Mouse (Mus musculus): ENCODE measurements around the gene Hk2. TPM values are rescaled to one million over a fixed set of nuclear protein-coding genes. Genes with fewer than 3 reads are reported as not detected.

Hk2 gene
- total and polyA plus RNA-seq, 2 experiments = 0.87 to 1.0 TPM

DNA sequence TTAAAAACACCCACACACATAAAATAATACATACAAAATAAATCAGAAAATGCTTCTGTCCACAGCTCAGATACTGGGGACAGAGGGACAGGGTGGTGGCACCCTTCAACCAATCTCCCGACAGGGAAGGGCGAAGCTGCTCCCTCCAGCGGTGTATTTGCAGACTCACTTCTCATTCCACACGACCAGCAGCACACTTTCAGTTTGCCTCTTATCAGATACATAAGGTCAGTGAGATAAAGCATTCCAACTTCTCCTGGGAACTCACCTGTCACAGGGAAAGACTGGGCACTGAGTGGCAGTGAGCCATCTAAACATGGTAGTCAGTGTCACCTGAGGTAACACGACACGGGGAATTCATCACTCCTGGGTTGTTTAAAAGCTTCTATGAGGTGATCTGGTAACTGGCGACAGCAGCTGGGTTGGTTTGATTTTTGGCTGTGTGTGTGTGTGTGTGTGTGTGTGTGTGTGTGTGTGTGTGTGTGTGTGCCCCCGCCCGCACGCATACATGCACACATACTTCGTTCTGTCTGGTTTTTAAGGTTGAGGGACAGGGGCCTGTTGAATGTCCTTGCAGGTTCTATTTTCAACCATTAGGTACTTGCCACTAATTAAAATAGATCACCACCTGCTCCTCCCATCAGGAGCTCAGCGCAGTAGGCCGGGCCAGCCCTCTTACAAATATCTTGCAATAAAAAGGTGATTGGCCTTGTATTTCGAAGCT is 20.5 kb downstream of the Hk2 start:
- H3K79me2 ChIP-seq (ENCODE audit: control insufficient read depth, insufficient read depth, low read length) = no peaks in the 10 kb centered on the region
- no peak overlapping the region for H3K4me3 ChIP-seq (ENCODE audit: insufficient read depth, low read depth, low read length)
- H3K9ac ChIP-seq (ENCODE audit: low read depth, low read length) = no peak overlapping the region
- no peak overlapping the region for H3K27ac ChIP-seq (replicated peaks; ENCODE audit: insufficient read depth, low read depth, low read length)
- H3K27me3 ChIP-seq (ENCODE audit: control insufficient read depth, insufficient read depth, low read length) = no peaks in the 10 kb centered on the region
- H3K4me1 ChIP-seq (ENCODE audit: control insufficient read depth, insufficient read depth, low read length) = peaks cover 4% of the 10 kb centered on the region; the same call in 1 of the 2 replicates
- 67% methylated on average over 14 of the region's 14 CpGs for WGBS
- no peak for TF ChIP-seq POLR2A (IDR thresholded peaks at IDR 0.05; ENCODE audit: extremely low read depth, insufficient read depth, low read length)
- 0 out of 2 replicates have a peak, but pooled peaks have one; percentile 13 for TF ChIP-seq CTCF (IDR thresholded peaks at IDR 0.05; ENCODE audit: low read depth, low read length)
- no peak for DNase-seq (ENCODE audit: extremely low read depth, low read depth, low spot score)
- H3K36me3 ChIP-seq (ENCODE audit: control insufficient read depth, insufficient read depth, low read length) = no peaks in the 10 kb centered on the region

DNA sequence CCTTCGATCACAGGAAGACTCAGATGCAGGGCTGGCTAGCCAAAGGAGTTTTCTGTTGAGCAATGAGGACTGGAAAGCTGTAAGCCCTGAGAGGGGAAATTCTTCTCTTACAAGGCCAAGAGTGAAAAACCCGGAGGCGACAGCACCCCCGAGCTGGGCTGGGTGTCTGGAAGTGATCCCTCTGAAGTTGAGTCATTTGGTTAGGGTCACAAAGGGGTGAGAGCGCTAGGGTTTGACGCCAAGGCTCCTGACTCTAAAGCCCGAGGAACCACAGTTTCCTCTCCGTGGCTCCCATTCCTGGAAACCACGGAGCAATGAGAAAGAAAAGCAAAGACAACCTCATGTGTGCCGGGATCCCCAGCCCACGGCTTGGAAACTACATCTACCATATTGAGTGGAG is 21.2 kb downstream of the Hk2 start:
- Histone ChIP-seq H3K27ac (replicated peaks; ENCODE audit: insufficient read depth, low read depth, low read length) (no peak overlapping the region), H3K36me3 (ENCODE audit: control insufficient read depth, insufficient read depth, low read length) (no peaks in the 10 kb centered on the region), H3K4me1 (ENCODE audit: control insufficient read depth, insufficient read depth, low read length) (peaks cover 4% of the 10 kb centered on the region; the same call in 1 of the 2 replicates), H3K27me3 (ENCODE audit: control insufficient read depth, insufficient read depth, low read length) (no peaks in the 10 kb centered on the region), H3K4me3 (ENCODE audit: insufficient read depth, low read depth, low read length) (no peak overlapping the region), H3K9ac (ENCODE audit: low read depth, low read length) (no peak overlapping the region), H3K79me2 (ENCODE audit: control insufficient read depth, insufficient read depth, low read length) (no peaks in the 10 kb centered on the region)
- 67% methylated on average over 11 of the region's 11 CpGs for WGBS
- no peak for TF ChIP-seq POLR2A (IDR thresholded peaks at IDR 0.05; ENCODE audit: extremely low read depth, insufficient read depth, low read length)
- no peak for TF ChIP-seq CTCF (IDR thresholded peaks at IDR 0.05; ENCODE audit: low read depth, low read length)
- DNase-seq (ENCODE audit: extremely low read depth, low read depth, low spot score) = no peak

DNA sequence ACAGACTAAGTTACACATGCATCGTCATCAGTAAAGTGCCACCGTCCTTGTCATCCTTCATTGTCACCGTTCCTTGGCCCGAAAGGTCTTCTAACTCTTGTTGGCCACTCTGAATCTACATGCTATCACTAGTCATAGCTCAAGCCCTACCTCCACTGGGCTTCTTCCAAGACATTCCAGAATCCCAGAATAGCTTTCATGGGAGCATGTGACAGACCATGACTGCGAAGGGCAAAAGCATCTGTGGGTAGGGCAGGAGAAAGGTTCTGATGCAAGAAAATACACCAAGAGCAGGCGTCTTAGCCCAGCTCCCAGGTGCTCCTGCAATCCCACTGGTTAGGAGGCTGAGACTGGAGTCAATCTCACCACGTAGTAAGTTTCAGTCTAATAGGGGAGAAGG is 22.5 kb downstream of the Hk2 start:
- WGBS = 90% methylated on average over 7 of the region's 7 CpGs
- H3K27ac ChIP-seq (replicated peaks; ENCODE audit: insufficient read depth, low read depth, low read length) = no peak overlapping the region
- TF ChIP-seq CTCF (IDR thresholded peaks at IDR 0.05; ENCODE audit: low read depth, low read length) (no peak), POLR2A (IDR thresholded peaks at IDR 0.05; ENCODE audit: extremely low read depth, insufficient read depth, low read length) (no peak)
- no peak for DNase-seq (ENCODE audit: extremely low read depth, low read depth, low spot score)
- peaks cover 4% of the 10 kb centered on the region; the same call in 1 of the 2 replicates for H3K4me1 ChIP-seq (ENCODE audit: control insufficient read depth, insufficient read depth, low read length)
- no peaks in the 10 kb centered on the region for H3K36me3 ChIP-seq (ENCODE audit: control insufficient read depth, insufficient read depth, low read length)
- H3K4me3 ChIP-seq (ENCODE audit: insufficient read depth, low read depth, low read length) = no peak overlapping the region
- no peaks in the 10 kb centered on the region for H3K79me2 ChIP-seq (ENCODE audit: control insufficient read depth, insufficient read depth, low read length)
- no peak overlapping the region for H3K9ac ChIP-seq (ENCODE audit: low read depth, low read length)
- no peaks in the 10 kb centered on the region for H3K27me3 ChIP-seq (ENCODE audit: control insufficient read depth, insufficient read depth, low read length)

DNA sequence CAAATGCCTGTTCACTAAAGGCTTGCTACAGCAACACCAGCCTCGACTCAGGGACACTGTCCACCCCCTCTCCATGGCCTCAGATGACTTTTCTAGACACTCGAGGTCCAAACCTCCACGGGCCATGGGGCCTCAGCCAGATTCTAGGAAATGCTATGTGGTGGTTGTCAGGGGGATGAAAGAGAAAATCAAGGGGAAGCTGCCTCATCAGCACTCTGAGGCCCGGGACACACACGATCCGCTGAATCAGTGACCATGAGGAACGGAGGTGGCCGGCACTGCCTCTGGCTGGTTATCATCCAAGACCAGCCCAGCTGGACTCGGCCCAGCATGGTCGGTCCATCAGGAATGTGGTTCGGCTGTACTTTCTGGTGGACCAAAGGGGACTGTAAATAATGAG is 23.2 kb downstream of the Hk2 start:
- no peaks in the 10 kb centered on the region for H3K36me3 ChIP-seq (ENCODE audit: control insufficient read depth, insufficient read depth, low read length)
- no peaks in the 10 kb centered on the region for H3K27me3 ChIP-seq (ENCODE audit: control insufficient read depth, insufficient read depth, low read length)
- no peak for DNase-seq (ENCODE audit: extremely low read depth, low read depth, low spot score)
- no peak overlapping the region for H3K27ac ChIP-seq (replicated peaks; ENCODE audit: insufficient read depth, low read depth, low read length)
- TF ChIP-seq CTCF (IDR thresholded peaks at IDR 0.05; ENCODE audit: low read depth, low read length) = no peak
- TF ChIP-seq POLR2A (IDR thresholded peaks at IDR 0.05; ENCODE audit: extremely low read depth, insufficient read depth, low read length) = no peak
- WGBS = 68% methylated on average over 11 of the region's 11 CpGs
- H3K4me3 ChIP-seq (ENCODE audit: insufficient read depth, low read depth, low read length) = no peak overlapping the region
- H3K4me1 ChIP-seq (ENCODE audit: control insufficient read depth, insufficient read depth, low read length) = peaks cover 4% of the 10 kb centered on the region; the same call in 1 of the 2 replicates
- no peaks in the 10 kb centered on the region for H3K79me2 ChIP-seq (ENCODE audit: control insufficient read depth, insufficient read depth, low read length)
- no peak overlapping the region for H3K9ac ChIP-seq (ENCODE audit: low read depth, low read length)

DNA sequence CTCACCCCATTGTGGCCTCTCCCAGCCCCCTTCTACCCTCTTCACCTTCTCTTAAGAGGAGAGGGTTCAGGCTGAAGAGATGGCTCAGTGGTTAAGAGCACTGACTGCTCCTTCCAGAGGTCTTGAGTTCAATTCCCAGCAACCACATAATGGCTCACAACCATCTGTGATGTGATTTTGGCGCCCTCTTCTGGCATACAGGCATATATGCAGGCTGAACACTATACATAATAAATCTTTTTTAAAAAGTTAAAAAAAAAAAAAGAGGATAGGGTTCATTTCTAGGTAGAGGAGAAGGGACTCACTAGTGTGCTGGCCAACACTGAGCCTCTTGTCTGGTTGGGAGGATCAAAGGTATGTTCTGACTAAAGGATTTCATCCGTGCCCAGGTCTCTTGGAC is 24.2 kb downstream of the Hk2 start:
- Histone ChIP-seq H3K4me3 (ENCODE audit: insufficient read depth, low read depth, low read length) (no peak overlapping the region), H3K27me3 (ENCODE audit: control insufficient read depth, insufficient read depth, low read length) (no peaks in the 10 kb centered on the region), H3K4me1 (ENCODE audit: control insufficient read depth, insufficient read depth, low read length) (peaks cover 4% of the 10 kb centered on the region; the same call in 1 of the 2 replicates), H3K27ac (replicated peaks; ENCODE audit: insufficient read depth, low read depth, low read length) (no peak overlapping the region), H3K36me3 (ENCODE audit: control insufficient read depth, insufficient read depth, low read length) (no peaks in the 10 kb centered on the region), H3K9ac (ENCODE audit: low read depth, low read length) (no peak overlapping the region), H3K79me2 (ENCODE audit: control insufficient read depth, insufficient read depth, low read length) (no peaks in the 10 kb centered on the region)
- DNase-seq (ENCODE audit: extremely low read depth, low read depth, low spot score) = no peak
- WGBS = 62% methylated on average over 2 of the region's 2 CpGs
- TF ChIP-seq CTCF (IDR thresholded peaks at IDR 0.05; ENCODE audit: low read depth, low read length) (no peak), POLR2A (IDR thresholded peaks at IDR 0.05; ENCODE audit: extremely low read depth, insufficient read depth, low read length) (no peak)

DNA sequence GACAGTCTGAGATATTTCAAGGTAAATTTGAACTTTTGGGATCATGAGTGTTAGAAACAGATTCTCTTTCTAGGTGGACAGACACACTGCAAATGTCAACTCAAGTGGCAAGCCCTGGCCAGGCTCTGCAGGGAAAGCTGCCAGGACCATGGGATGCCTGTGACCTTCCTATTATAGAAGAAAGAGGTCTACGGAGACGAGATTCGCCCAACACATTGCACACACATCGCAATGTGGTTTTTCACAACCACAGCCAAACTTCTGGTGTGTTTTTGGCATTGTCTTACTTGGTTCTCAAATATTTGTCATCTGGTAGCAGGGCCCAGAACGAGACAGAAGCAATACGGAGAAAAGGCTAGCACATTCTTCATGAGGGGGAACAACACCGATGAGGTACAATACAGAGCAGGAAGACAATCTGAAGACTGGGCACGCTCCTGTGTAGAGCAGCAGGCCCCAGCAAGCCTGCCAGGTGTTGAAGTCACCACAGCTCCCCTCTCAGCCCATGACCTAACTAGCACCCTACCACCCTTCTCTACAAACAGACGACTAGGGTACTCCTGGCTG is 26.1 kb downstream of the Hk2 start:
- H3K27ac ChIP-seq (replicated peaks; ENCODE audit: insufficient read depth, low read depth, low read length) = no peak overlapping the region
- H3K79me2 ChIP-seq (ENCODE audit: control insufficient read depth, insufficient read depth, low read length) = no peaks in the 10 kb centered on the region
- no peak overlapping the region for H3K9ac ChIP-seq (ENCODE audit: low read depth, low read length)
- no peaks in the 10 kb centered on the region for H3K27me3 ChIP-seq (ENCODE audit: control insufficient read depth, insufficient read depth, low read length)
- no peak overlapping the region for H3K4me3 ChIP-seq (ENCODE audit: insufficient read depth, low read depth, low read length)
- TF ChIP-seq CTCF (IDR thresholded peaks at IDR 0.05; ENCODE audit: low read depth, low read length) (no peak), POLR2A (IDR thresholded peaks at IDR 0.05; ENCODE audit: extremely low read depth, insufficient read depth, low read length) (no peak)
- WGBS = 89% methylated on average over 9 of the region's 9 CpGs
- H3K36me3 ChIP-seq (ENCODE audit: control insufficient read depth, insufficient read depth, low read length) = no peaks in the 10 kb centered on the region
- peaks cover 4% of the 10 kb centered on the region; the same call in 1 of the 2 replicates for H3K4me1 ChIP-seq (ENCODE audit: control insufficient read depth, insufficient read depth, low read length)
- no peak for DNase-seq (ENCODE audit: extremely low read depth, low read depth, low spot score)

All from liver, adult 2 months (tissue).